Mouse (Mus musculus) stomach, embryonic 16.5 days (tissue): Measurements from ENCODE around the gene Hs3st4. TPM values are rescaled to one million over a fixed set of nuclear protein-coding genes. Genes with fewer than 3 reads are reported as not detected.

Source experiments
- ATAC-seq: fragments of 200-750 bp; cut with Nextera tagmentation; 2 replicates; pipeline ENCODE4 v1.8.0; 2017; ENCODE audit warnings: moderate number of reproducible peaks, moderate TSS enrichment; ENCODE audit not compliant: insufficient read depth, low FRiP score
- H3K27ac ChIP-seq: fragments of 300-500 bp; sonication (generic); 2 replicates; pipeline ENCODE4 v1.5.1; 2014; ENCODE audit warnings: low read length
- H3K27me3 ChIP-seq: fragments of 300-500 bp; sonication (generic); 2 replicates; pipeline ENCODE4 v1.6.1; 2014; ENCODE audit warnings: low read length, control low read depth, mixed read lengths; ENCODE audit not compliant: control insufficient read depth, insufficient read depth
- H3K36me3 ChIP-seq: fragments of 300-500 bp; sonication (generic); 2 replicates; pipeline ENCODE4 v1.6.1; 2014; ENCODE audit warnings: low read length; ENCODE audit not compliant: control insufficient read depth, insufficient read depth
- H3K4me1 ChIP-seq: fragments of 300-500 bp; sonication (generic); 2 replicates; pipeline ENCODE4 v1.6.1; 2014; ENCODE audit warnings: low read length, control low read depth, mixed read lengths; ENCODE audit not compliant: control insufficient read depth, insufficient read depth
- H3K4me2 ChIP-seq: fragments of 300-500 bp; sonication (generic); 2 replicates; pipeline ENCODE4 v1.6.1; 2014; ENCODE audit warnings: low read depth, low read length, mixed read lengths
- H3K4me3 ChIP-seq: fragments of 300-500 bp; sonication (generic); replicated peaks from 2 replicates; pipeline ENCODE4 v1.5.1; 2014; ENCODE audit warnings: mild to moderate bottlenecking, low read length
- H3K9ac ChIP-seq: fragments of 300-500 bp; sonication (generic); 2 replicates; pipeline ENCODE4 v1.6.1; 2014; ENCODE audit warnings: low read length
- H3K9me3 ChIP-seq: fragments of 300-500 bp; sonication (generic); replicated peaks from 2 replicates; pipeline ENCODE4 v1.6.1; 2016; ENCODE audit warnings: low read length, control low read depth; ENCODE audit not compliant: control insufficient read depth
- WGBS: fragments of 180-500 bp; shearing (Covaris S2); extraction: QIAGEN DNeasy Blood & Tissue Kit; methylation state at CpG from one replicate; pipeline ENCODE4 v1.1.7; 2014; 5-methylcytosine and 5-hydroxymethylcytosine counted together
- polyA plus RNA-seq: library from polyadenylated mRNA; unstranded; fragments of >200 nt; fragmentation: Nextera tagmentation; extraction: Ambion mirVana; gene quantifications from 2 replicates; pipeline ENCODE4 v1.2.1, GENCODE M21; 2015

Gene Hs3st4
- polyA plus RNA-seq, 1 experiment from 2014 or later: 0.10 TPM

DNA sequence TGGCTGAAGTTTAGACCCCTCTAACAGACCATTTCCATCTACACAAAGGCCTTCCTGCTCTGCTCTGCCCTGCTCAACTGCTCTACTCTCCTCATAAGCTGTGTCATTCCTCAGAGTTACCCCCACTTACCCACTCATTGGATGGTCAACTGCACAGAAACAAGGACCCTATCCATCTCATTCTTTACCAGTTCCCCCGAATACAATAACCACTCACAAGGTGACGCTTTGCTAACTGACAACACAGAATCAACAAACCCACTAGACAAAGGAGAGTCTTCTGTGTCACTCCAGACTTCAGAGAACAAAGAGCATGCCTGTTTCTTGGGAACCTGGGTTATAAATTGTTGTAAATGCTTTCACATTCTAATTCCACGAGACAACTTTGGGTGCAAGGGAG is 9.5 kb downstream of the Hs3st4 start:
- H3K9ac ChIP-seq: no peak overlapping the region

DNA sequence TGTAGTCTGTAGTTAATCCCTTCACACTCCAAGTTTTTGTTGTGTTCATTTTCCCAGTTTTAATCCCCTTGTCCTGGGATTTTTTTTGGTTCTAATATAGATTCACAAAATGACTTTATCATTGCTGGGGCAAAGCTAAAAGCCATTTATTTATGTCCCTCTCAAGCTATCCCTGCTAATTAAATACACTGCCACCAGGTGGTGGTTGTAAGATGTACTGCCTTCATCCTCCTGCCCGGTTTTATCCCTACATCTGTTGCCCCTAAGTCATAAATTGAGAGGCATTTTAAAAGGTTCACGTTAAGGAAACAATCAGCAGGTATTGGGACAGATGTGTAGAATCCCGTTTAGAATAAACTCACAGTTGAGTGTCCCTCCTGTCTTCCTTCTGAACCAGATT is 14.6 kb downstream of the Hs3st4 start:
- H3K27ac ChIP-seq: no peak overlapping the region
- H3K36me3 ChIP-seq: no peaks in the 10 kb centered on the region
- no peak overlapping the region for H3K9ac ChIP-seq
- no peaks in the 10 kb centered on the region for H3K27me3 ChIP-seq
- 32% methylated on average over 3 of the region's 3 CpGs for WGBS
- no peak overlapping the region for H3K4me3 ChIP-seq
- ATAC-seq: no peak
- H3K4me2 ChIP-seq: no peak overlapping the region
- no peaks in the 10 kb centered on the region for H3K4me1 ChIP-seq
- H3K9me3 ChIP-seq: no peaks in the 10 kb centered on the region

More for the DNA sequence above, 9.5 kb downstream of the Hs3st4 start:
- no peak overlapping the region for H3K4me2 ChIP-seq
- WGBS: 57% methylated on average over 3 of the region's 3 CpGs
- no peaks in the 10 kb centered on the region for H3K9me3 ChIP-seq
- H3K36me3 ChIP-seq: no peaks in the 10 kb centered on the region
- no peak for ATAC-seq
- H3K4me3 ChIP-seq: no peak overlapping the region
- no peaks in the 10 kb centered on the region for H3K27me3 ChIP-seq
- no peak overlapping the region for H3K27ac ChIP-seq
- H3K4me1 ChIP-seq: no peaks in the 10 kb centered on the region

DNA sequence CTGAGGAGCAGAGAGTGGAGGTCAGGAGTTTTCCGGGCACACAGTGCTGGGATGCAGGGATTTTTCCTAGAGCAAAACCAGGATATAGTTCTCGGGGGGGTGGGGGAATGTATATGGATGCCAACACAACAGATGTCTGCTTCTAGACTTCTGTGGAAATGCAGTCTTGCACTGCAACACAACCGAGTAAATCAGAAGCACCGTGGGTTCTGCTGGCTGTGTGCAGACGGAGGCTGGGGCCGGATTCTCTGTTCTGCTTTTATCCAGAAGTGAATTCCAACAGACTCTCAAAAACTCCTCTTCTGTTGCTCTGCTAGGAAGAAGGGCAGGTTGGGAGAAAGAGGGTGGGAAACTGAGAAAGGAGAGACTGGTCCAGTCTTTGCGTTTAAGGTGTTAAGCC is 15.9 kb downstream of the Hs3st4 start:
- Histone ChIP-seq H3K9me3 (no peaks in the 10 kb centered on the region), H3K36me3 (no peaks in the 10 kb centered on the region), H3K4me3 (no peak overlapping the region), H3K27me3 (no peaks in the 10 kb centered on the region), H3K27ac (no peak overlapping the region), H3K4me2 (no peak overlapping the region), H3K4me1 (no peaks in the 10 kb centered on the region), H3K9ac (no peak overlapping the region)
- no peak for ATAC-seq
- 56% methylated on average over 7 of the region's 7 CpGs for WGBS

DNA sequence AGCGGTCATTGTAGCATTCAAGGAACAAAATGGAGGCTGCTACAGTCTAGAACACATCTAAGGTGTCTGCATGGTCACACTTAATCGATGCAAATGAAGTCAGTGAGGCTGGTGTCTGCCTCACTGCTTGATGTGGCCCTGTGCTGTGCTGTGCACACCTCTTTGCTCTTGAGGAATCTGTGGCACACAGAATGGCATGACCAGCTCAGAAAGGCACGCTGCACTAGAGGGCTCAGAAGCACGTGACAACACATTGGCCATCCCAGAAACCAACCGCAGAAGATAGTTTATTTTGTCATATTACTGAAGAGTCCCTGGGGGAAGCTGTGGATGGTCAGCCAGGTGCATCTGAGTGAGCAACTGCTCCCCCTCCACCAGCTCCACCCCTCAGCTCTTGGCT is 44.2 kb downstream of the Hs3st4 start:
- no peak overlapping the region for H3K4me2 ChIP-seq
- no peaks in the 10 kb centered on the region for H3K9me3 ChIP-seq
- no peaks in the 10 kb centered on the region for H3K4me1 ChIP-seq
- H3K27me3 ChIP-seq: no peaks in the 10 kb centered on the region
- no peaks in the 10 kb centered on the region for H3K36me3 ChIP-seq
- no peak overlapping the region for H3K9ac ChIP-seq
- no peak overlapping the region for H3K27ac ChIP-seq
- 80% methylated on average over 5 of the region's 5 CpGs for WGBS
- H3K4me3 ChIP-seq: no peak overlapping the region
- no peak for ATAC-seq

DNA sequence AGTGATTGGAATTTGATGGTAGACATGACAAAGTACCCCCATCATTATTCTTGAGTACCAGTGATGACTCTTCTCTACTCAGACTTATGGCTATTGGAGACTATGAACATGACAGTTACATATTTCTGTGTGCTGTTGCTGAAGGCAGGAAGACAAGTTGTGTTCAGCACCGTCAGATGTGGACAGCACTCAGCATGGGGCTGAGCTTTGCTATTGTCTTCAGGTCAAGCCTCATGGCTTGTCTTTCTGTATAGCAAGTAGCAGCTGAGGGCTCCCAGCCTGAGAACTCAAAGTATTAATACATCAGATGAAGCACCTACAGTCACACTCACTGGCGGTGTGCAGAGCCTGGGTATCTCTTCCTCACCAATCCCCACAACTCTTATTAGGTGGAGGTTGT is 49.6 kb downstream of the Hs3st4 start:
- Histone ChIP-seq H3K27me3 (no peaks in the 10 kb centered on the region), H3K4me1 (no peaks in the 10 kb centered on the region), H3K4me2 (no peak overlapping the region), H3K9me3 (no peaks in the 10 kb centered on the region), H3K4me3 (no peak overlapping the region), H3K27ac (no peak overlapping the region), H3K9ac (no peak overlapping the region), H3K36me3 (no peaks in the 10 kb centered on the region)
- 43% methylated on average over 2 of the region's 2 CpGs for WGBS
- ATAC-seq: no peak

DNA sequence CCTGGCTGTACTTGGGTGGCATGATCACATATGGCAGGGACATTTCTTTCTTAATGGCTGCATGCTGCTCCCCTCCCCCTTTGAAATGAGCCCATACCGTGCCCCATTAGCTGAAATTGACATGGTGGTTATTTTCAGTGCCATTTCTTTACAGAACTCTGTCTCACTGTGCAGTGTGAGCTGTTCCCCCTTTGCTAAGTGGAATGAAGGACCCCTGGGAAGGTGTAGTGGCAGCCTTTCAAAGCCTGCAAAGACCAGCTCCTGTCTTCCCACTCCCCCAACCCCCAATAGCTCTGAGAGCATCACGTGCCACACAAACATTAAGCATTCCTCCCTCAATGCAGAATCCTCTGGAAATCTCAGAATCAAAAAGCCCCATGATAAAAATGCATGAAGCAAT is 50.7 kb downstream of the Hs3st4 start:
- Histone ChIP-seq H3K4me3 (no peak overlapping the region), H3K27ac (no peak overlapping the region), H3K4me2 (no peak overlapping the region), H3K9me3 (no peaks in the 10 kb centered on the region), H3K4me1 (no peaks in the 10 kb centered on the region), H3K27me3 (no peaks in the 10 kb centered on the region), H3K9ac (no peak overlapping the region), H3K36me3 (no peaks in the 10 kb centered on the region)
- ATAC-seq: no peak
- 73% methylated on average over 2 of the region's 2 CpGs for WGBS

DNA sequence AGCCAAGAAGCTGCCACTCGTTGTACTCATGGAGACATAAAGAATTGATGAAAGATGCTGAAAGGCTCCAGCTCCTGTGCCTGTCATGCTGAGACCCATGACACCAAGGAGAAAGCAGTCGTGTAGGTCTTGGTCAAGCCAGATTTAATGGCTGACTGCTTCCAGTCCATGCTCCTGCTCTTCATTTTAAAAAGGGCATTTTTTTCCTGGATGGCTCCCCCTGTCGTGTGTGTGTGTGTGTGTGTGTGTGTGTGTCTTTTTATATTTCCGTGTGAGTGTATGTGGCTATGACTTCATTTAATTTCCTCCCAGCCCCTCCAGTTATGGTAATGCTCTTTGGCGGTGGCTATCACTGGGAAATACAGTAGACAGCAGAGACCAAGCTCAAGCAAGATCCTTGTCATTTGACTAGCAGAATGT is 54.6 kb downstream of the Hs3st4 start:
- no peak for ATAC-seq
- WGBS: 57% methylated on average over 5 of the region's 5 CpGs

DNA sequence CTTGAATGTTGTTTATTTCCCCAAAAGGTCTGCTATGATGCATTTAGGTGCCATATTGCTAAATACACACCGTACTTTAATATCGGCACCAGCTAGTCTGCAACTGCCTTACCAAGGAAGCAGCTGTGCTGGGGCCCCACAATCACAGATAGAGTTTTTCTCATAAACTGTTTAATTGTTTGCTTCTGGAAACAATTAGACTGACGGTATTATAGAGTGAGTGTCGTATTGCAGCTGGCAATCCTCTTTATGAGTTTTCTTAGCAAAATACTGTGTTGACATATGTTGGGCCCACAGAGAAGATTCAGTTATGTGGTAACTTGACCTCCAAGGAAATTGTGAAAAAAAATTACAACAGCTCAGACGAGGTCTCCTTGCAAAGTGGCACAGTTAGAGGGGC is 56.5 kb downstream of the Hs3st4 start:
- no peaks in the 10 kb centered on the region for H3K9me3 ChIP-seq
- H3K27me3 ChIP-seq: no peaks in the 10 kb centered on the region
- H3K4me1 ChIP-seq: no peaks in the 10 kb centered on the region
- H3K36me3 ChIP-seq: no peaks in the 10 kb centered on the region
- no peak overlapping the region for H3K27ac ChIP-seq
- 57% methylated on average over 5 of the region's 5 CpGs for WGBS
- no peak for ATAC-seq
- no peak overlapping the region for H3K9ac ChIP-seq
- no peak overlapping the region for H3K4me2 ChIP-seq
- H3K4me3 ChIP-seq: no peak overlapping the region

More for the DNA sequence above, 54.6 kb downstream of the Hs3st4 start:
- H3K36me3 ChIP-seq: no peaks in the 10 kb centered on the region
- H3K4me3 ChIP-seq: no peak overlapping the region
- no peak overlapping the region for H3K27ac ChIP-seq
- no peaks in the 10 kb centered on the region for H3K4me1 ChIP-seq
- no peak overlapping the region for H3K9ac ChIP-seq
- no peaks in the 10 kb centered on the region for H3K27me3 ChIP-seq
- no peaks in the 10 kb centered on the region for H3K9me3 ChIP-seq
- H3K4me2 ChIP-seq: no peak overlapping the region

DNA sequence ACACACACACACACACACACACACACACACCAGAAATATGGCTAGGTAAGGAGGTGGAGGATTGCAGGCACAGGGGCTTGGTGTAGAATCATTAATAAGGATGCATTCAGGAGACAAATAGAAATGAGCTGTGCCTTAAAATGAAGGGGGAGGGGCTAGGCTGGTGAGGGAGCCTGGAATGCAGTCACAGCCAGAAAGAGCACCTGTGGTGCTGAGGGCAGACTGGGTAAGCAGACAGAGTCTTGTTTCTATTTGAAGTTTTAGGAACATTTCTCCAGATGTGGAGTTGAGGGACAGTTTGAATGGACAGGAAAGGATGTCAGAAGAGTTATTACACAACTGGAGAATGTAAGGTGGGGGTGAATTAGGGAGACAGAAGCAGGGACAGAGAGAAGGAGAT is 64.7 kb downstream of the Hs3st4 start:
- H3K4me3 ChIP-seq: no peak overlapping the region
- H3K9me3 ChIP-seq: no peaks in the 10 kb centered on the region
- H3K27ac ChIP-seq: no peak overlapping the region
- no peaks in the 10 kb centered on the region for H3K27me3 ChIP-seq
- no peaks in the 10 kb centered on the region for H3K36me3 ChIP-seq
- no peak overlapping the region for H3K9ac ChIP-seq
- no peak for ATAC-seq
- no peaks in the 10 kb centered on the region for H3K4me1 ChIP-seq
- H3K4me2 ChIP-seq: no peak overlapping the region

DNA sequence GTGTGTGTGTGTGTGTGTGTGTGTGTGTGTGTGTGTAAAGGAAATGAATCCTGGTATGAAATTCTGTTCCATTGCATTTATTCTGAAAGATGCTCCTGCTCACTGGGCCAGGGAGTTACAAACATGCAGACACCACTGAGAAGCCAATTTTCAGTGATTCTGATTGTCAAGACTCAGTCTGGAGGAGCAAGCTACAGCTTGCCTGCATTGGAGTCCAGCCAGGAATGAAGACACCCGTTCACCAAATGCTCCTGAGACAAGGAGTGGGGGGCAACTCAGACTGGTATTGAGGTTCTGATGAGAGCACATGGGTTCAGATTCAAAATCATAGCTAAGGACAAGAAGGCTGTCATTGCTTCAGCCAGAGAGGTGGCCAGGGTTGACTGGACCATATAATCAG is 66.3 kb downstream of the Hs3st4 start:
- Histone ChIP-seq H3K9me3 (no peaks in the 10 kb centered on the region), H3K27me3 (no peaks in the 10 kb centered on the region), H3K4me1 (no peaks in the 10 kb centered on the region), H3K4me3 (no peak overlapping the region), H3K27ac (no peak overlapping the region), H3K4me2 (no peak overlapping the region), H3K36me3 (no peaks in the 10 kb centered on the region), H3K9ac (no peak overlapping the region)
- ATAC-seq: no peak
- 67% methylated on average over 1 of the region's 1 CpGs for WGBS
